Mouse (Mus musculus) CH12.LX (cell line): ENCODE results near the gene Mpst.

Experiments used
- CHD1 ChIP-seq: IDR thresholded peaks from 2 replicates; pipeline ENCODE4 v1.6.1; 2012; ENCODE audit warnings: low read depth, low read length, improper control_type of control experiment, inconsistent platforms
- CTCF ChIP-seq, 2 experiments: IDR thresholded peaks in 1 of 2; conservative IDR thresholded peaks in 1 of 2; 2 replicates each; pipeline ENCODE4 v1.5.1; 2011 to 2012; ENCODE audit warnings: low read depth in 2 of 2, low read length in 2 of 2, improper control_type of control experiment in 1 of 2, inconsistent platforms in 1 of 2, mild to moderate bottlenecking in 1 of 2, moderate library complexity in 1 of 2
- E2F4 ChIP-seq: IDR thresholded peaks from 2 replicates; pipeline ENCODE4 v1.6.1; 2011; ENCODE audit warnings: low read depth, low read length, improper control_type of control experiment; ENCODE audit not compliant: insufficient replicate concordance
- ELF1 ChIP-seq: IDR thresholded peaks from 2 replicates; pipeline ENCODE4 v1.6.1; 2014; ENCODE audit warnings: low read depth, mild to moderate bottlenecking, inconsistent platforms, low read length, improper control_type of control experiment
- EP300 ChIP-seq: IDR thresholded peaks from 2 replicates; pipeline ENCODE4 v1.6.1; 2011; ENCODE audit warnings: low read length, improper control_type of control experiment
- HCFC1 ChIP-seq: IDR thresholded peaks from 2 replicates; pipeline ENCODE4 v1.6.1; 2012; ENCODE audit warnings: low read depth, mild to moderate bottlenecking, inconsistent platforms, low read length, improper control_type of control experiment
- KAT2A ChIP-seq: IDR thresholded peaks from 2 replicates; pipeline ENCODE4 v1.6.1; 2012; ENCODE audit warnings: low read length, improper control_type of control experiment, inconsistent platforms; ENCODE audit not compliant: insufficient replicate concordance
- MAFK ChIP-seq: IDR thresholded peaks from 2 replicates; pipeline ENCODE4 v1.6.1; 2011; ENCODE audit warnings: low read length, improper control_type of control experiment; ENCODE audit not compliant: insufficient replicate concordance
- MAX ChIP-seq: IDR thresholded peaks from 2 replicates; pipeline ENCODE4 v1.6.1; 2011; ENCODE audit warnings: low read length, improper control_type of control experiment
- POLR2A ChIP-seq: IDR thresholded peaks from 2 replicates; pipeline ENCODE4 v1.6.1; 2011; ENCODE audit warnings: low read depth, mild to moderate bottlenecking, improper control_type of control experiment, low read length
- SMC3 ChIP-seq: IDR thresholded peaks from 2 replicates; pipeline ENCODE4 v1.6.1; 2011; ENCODE audit warnings: low read depth, low read length, improper control_type of control experiment
- TCF12 ChIP-seq: IDR thresholded peaks from 2 replicates; pipeline ENCODE4 v1.6.1; 2014; ENCODE audit warnings: low read depth, mild to moderate bottlenecking, inconsistent platforms, low read length, improper control_type of control experiment
- USF1 ChIP-seq: IDR thresholded peaks from 2 replicates; pipeline ENCODE4 v1.6.1; 2014; ENCODE audit warnings: low read depth, mild to moderate bottlenecking, inconsistent platforms, low read length, improper control_type of control experiment
- ZC3H11A ChIP-seq: IDR thresholded peaks from 2 replicates; pipeline ENCODE4 v1.6.1; 2012; ENCODE audit warnings: low read depth, mild to moderate bottlenecking, inconsistent platforms, low read length, improper control_type of control experiment

DNA sequence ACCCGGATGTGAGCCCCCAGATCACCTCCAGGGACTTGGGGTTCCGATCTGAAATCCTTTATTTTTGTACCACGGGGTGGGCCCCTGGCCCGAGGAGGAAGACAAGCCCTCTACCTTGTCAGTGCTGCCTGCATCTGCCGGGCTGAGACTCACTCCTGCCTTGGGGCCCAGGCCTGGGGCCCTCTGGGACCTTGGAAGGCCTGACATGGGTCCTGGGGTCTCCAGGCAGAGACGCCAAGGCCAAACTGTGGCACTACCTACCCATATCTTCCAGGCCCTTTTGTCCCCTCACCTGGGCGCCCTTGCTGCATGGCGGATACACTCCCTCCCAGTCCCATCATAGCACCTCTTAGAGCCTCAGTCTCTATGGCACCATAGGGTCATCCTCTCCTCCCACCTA, 32.3 kb downstream of the Mpst start:
- TF ChIP-seq MAX (no peak), CTCF (conservative IDR thresholded peaks at IDR 0.05 in 1 of 2, IDR thresholded peaks at IDR 0.05 in 1 of 2; ENCODE audit: low read depth in 2 of 2, low read length in 2 of 2) (no peak), HCFC1 (no peak), USF1 (no peak), EP300 (no peak), CHD1 (no peak), E2F4 (no peak), SMC3 (no peak), KAT2A (no peak), MAFK (no peak), ELF1 (no peak), POLR2A (no peak), TCF12 (no peak), ZC3H11A (no peak)
